Mouse (Mus musculus) limb, embryonic 15.5 days (tissue): ENCODE data around the gene Zbtb20. TPM values are rescaled to one million over a fixed set of nuclear protein-coding genes. Genes with fewer than 3 reads are reported as not detected.

Experiments used
- ATAC-seq: fragments of 200-750 bp; cut with Nextera tagmentation; 2 replicates; pipeline ENCODE4 v1.8.0; 2017; ENCODE audit warnings: low read depth, moderate TSS enrichment; ENCODE audit not compliant: insufficient number of reproducible peaks, low FRiP score, low TSS enrichment
- H3K27ac ChIP-seq: fragments of 300-500 bp; sonication (generic); 2 replicates; pipeline ENCODE4 v1.5.1; 2015; ENCODE audit warnings: moderate library complexity, mild to moderate bottlenecking, inconsistent platforms
- H3K27me3 ChIP-seq: fragments of 300-500 bp; sonication (generic); 2 replicates; pipeline ENCODE4 v1.6.1; 2015; ENCODE audit warnings: inconsistent platforms
- H3K36me3 ChIP-seq: fragments of 300-500 bp; sonication (generic); 2 replicates; pipeline ENCODE4 v1.6.1; 2015; ENCODE audit warnings: inconsistent platforms
- H3K4me1 ChIP-seq: fragments of 300-500 bp; sonication (generic); 2 replicates; pipeline ENCODE4 v1.6.1; 2015; ENCODE audit warnings: inconsistent platforms
- H3K4me2 ChIP-seq: fragments of 300-500 bp; sonication (generic); 2 replicates; pipeline ENCODE4 v1.6.1; 2015; ENCODE audit warnings: mild to moderate bottlenecking, inconsistent platforms
- H3K4me3 ChIP-seq: fragments of 300-500 bp; sonication (generic); 2 replicates; pipeline ENCODE4 v1.5.1; 2015; ENCODE audit warnings: mild to moderate bottlenecking, inconsistent platforms
- H3K9ac ChIP-seq: fragments of 300-500 bp; sonication (generic); 2 replicates; pipeline ENCODE4 v1.6.1; 2015; ENCODE audit warnings: inconsistent platforms
- H3K9me3 ChIP-seq: fragments of 300-500 bp; sonication (generic); 2 replicates; pipeline ENCODE4 v1.6.1; 2016; ENCODE audit warnings: inconsistent platforms
- WGBS: fragments of 180-500 bp; shearing (Covaris S2); methylation state at CpG from one replicate; pipeline ENCODE4 v1.1.7; 2015; 5-methylcytosine and 5-hydroxymethylcytosine counted together
- polyA plus RNA-seq: library from polyadenylated mRNA; unstranded; fragments of >200 nt; fragmentation: Nextera tagmentation; extraction: Ambion mirVana; gene quantifications from 2 replicates; pipeline ENCODE4 v1.2.1, GENCODE M21; 2015

Gene Zbtb20
- polyA plus RNA-seq, 1 experiment from 2014 or later, result 22.4 TPM

DNA sequence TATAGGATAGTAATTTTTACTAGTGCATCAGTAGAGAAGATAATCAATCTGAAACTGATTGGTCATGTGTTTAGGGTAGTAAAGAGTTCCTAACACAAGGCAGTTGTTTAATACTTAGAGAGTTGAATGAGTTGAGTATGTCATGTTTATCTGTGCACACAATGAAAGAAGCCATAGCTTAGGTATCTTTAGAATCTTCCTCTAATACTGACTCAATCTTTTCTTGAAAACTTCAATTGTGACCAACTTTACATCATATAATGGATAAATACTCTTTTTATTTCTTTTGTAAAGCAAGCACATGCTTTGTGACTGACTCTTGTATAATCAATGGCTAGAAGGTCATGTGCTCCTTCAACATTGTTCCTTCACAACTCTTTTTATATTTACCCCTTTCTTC, 524.4 kb downstream of the Zbtb20 start:
- Histone ChIP-seq H3K4me3 (no peak overlapping the region), H3K9ac (no peak overlapping the region), H3K9me3 (no peaks in the 10 kb centered on the region), H3K4me1 (no peaks in the 10 kb centered on the region), H3K27me3 (no peaks in the 10 kb centered on the region), H3K4me2 (no peak overlapping the region), H3K27ac (no peak overlapping the region), H3K36me3 (no peaks in the 10 kb centered on the region)
- ATAC-seq, result no peak

DNA sequence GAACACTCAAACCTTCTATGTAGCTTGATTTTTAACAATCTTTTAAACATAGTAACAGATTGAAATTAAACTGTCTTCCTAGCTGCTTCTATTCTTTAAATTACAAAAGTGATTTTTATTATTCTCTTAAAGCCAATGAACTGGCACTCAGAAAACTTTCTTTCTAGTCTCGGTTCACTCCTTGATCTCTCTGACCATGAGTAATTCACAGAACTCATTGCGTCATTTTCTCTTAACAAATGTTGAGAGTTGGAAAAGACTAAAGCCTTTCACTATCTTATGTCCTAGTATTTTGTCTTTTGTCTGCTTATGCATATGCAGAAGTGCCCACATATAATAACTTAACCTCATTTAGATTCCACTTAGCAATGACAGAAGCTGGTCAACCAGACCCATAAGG, 525.3 kb downstream of the Zbtb20 start:
- WGBS, result 73% methylated on average over 2 of the region's 2 CpGs
- H3K36me3 ChIP-seq, result no peaks in the 10 kb centered on the region

GRCm38 (mm10) chr16:43402888-43403287, 527.2 kb downstream of the Zbtb20 start:
- H3K27ac ChIP-seq, result no peak overlapping the region
- ATAC-seq, result no peak
- H3K4me3 ChIP-seq, result no peak overlapping the region
- H3K9ac ChIP-seq, result no peak overlapping the region
- H3K36me3 ChIP-seq, result no peaks in the 10 kb centered on the region
- H3K4me2 ChIP-seq, result no peak overlapping the region
- H3K27me3 ChIP-seq, result no peaks in the 10 kb centered on the region
- no peaks in the 10 kb centered on the region for H3K9me3 ChIP-seq
- peaks cover 5% of the 10 kb centered on the region; the same call in 1 of the 2 replicates for H3K4me1 ChIP-seq
- WGBS, result 57% methylated on average over 4 of the region's 4 CpGs

More for the DNA sequence above, 525.3 kb downstream of the Zbtb20 start:
- Histone ChIP-seq H3K9ac (no peak overlapping the region), H3K9me3 (no peaks in the 10 kb centered on the region), H3K27me3 (no peaks in the 10 kb centered on the region), H3K4me1 (no peaks in the 10 kb centered on the region), H3K4me2 (no peak overlapping the region), H3K27ac (no peak overlapping the region), H3K4me3 (no peak overlapping the region)
- ATAC-seq, result no peak

- ATAC-seq, result no peak
- WGBS, result 87% methylated on average over 3 of the region's 3 CpGs
- H3K9me3 ChIP-seq, result no peaks in the 10 kb centered on the region
- peaks cover 8% of the 10 kb centered on the region; the same call in 1 of the 2 replicates for H3K4me1 ChIP-seq
- no peaks in the 10 kb centered on the region for H3K36me3 ChIP-seq
- H3K4me2 ChIP-seq, result no peak overlapping the region
- H3K27ac ChIP-seq, result no peak overlapping the region
- no peaks in the 10 kb centered on the region for H3K27me3 ChIP-seq
- H3K9ac ChIP-seq, result no peak overlapping the region
- no peak overlapping the region for H3K4me3 ChIP-seq
Measured at GRCm38 (mm10) chr16:43405089-43405488, 529.4 kb downstream of the Zbtb20 start.

- H3K4me3 ChIP-seq, result no peak overlapping the region
- no peak overlapping the region for H3K9ac ChIP-seq
- peaks cover 8% of the 10 kb centered on the region; the same call in 1 of the 2 replicates for H3K4me1 ChIP-seq
- H3K36me3 ChIP-seq, result no peaks in the 10 kb centered on the region
- ATAC-seq, result no peak
- no peaks in the 10 kb centered on the region for H3K27me3 ChIP-seq
- no peak overlapping the region for H3K27ac ChIP-seq
- 73% methylated on average over 2 of the region's 2 CpGs for WGBS
- H3K4me2 ChIP-seq, result no peak overlapping the region
- H3K9me3 ChIP-seq, result no peaks in the 10 kb centered on the region
Measured at GRCm38 (mm10) chr16:43407594-43408142, 532.0 kb downstream of the Zbtb20 start.

DNA sequence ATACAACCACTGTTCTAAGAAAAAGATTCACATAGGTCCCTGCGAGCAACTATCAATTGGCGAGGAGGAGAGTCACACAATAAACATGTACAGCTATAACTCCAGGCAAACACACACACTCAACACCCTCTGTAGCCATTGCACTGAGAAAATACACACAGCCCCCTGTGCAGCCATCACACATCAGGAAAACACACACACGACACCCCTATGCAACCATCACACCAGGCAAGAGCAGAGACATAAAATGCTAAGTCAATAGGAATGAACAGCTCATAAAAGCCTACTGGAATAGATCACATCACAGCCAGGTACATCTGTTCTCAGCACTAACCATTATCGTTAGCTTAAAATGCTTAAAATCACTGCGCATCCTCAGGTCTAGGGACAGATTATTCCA, 532.9 kb downstream of the Zbtb20 start:
- ATAC-seq, result no peak
- WGBS, result 66% methylated on average over 5 of the region's 5 CpGs
- no peak overlapping the region for H3K27ac ChIP-seq

DNA sequence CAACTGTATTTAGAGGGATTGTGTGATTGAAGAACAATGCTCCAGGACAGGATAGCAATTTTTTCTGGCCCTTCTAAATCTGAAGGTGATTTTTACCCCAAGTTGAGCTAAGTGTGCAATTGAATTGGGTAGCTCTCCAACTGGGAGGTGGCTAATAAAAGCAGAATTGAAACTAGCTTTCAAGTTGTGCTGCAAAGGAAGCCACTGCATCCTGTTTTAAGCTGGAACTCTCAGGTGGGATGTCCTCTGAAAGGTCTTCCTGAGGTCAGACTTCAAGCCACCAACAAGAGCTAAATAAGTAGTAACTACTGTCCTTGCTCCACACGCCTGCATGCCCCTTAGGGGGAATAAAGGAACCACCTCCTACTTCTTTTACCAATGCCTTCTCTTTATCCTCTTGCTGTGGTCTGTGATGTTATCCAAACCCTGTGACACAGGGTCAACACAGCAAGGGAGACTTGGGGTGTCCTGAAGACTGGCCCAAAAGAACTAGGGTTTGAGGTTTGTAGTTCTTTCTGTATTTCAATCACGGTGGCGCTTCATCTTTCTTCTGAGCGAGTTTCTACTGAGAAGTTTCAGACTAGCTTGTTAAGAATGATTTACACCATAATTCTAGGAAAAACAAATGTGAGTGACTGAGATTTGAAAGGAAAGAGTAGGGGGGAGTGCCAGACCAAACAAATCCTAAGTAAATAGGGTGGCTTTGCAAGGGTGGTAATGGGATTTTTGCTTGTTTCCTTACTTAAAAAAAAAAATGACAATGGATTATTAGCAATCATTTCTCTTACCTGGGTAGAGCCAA, 533.6 kb downstream of the Zbtb20 start:
- 62% methylated on average over 4 of the region's 4 CpGs for WGBS
- Histone ChIP-seq H3K27ac (no peak overlapping the region), H3K4me1 (peaks cover 8% of the 10 kb centered on the region; the same call in 1 of the 2 replicates), H3K9ac (no peak overlapping the region), H3K27me3 (no peaks in the 10 kb centered on the region), H3K36me3 (no peaks in the 10 kb centered on the region), H3K4me3 (no peak overlapping the region), H3K4me2 (no peak overlapping the region), H3K9me3 (no peaks in the 10 kb centered on the region)
- no peak for ATAC-seq

More for the DNA sequence above, 532.9 kb downstream of the Zbtb20 start:
- no peaks in the 10 kb centered on the region for H3K36me3 ChIP-seq
- H3K9me3 ChIP-seq, result no peaks in the 10 kb centered on the region
- H3K27me3 ChIP-seq, result no peaks in the 10 kb centered on the region
- H3K4me1 ChIP-seq, result peaks cover 8% of the 10 kb centered on the region; the same call in 1 of the 2 replicates
- no peak overlapping the region for H3K4me2 ChIP-seq
- no peak overlapping the region for H3K9ac ChIP-seq
- no peak overlapping the region for H3K4me3 ChIP-seq

DNA sequence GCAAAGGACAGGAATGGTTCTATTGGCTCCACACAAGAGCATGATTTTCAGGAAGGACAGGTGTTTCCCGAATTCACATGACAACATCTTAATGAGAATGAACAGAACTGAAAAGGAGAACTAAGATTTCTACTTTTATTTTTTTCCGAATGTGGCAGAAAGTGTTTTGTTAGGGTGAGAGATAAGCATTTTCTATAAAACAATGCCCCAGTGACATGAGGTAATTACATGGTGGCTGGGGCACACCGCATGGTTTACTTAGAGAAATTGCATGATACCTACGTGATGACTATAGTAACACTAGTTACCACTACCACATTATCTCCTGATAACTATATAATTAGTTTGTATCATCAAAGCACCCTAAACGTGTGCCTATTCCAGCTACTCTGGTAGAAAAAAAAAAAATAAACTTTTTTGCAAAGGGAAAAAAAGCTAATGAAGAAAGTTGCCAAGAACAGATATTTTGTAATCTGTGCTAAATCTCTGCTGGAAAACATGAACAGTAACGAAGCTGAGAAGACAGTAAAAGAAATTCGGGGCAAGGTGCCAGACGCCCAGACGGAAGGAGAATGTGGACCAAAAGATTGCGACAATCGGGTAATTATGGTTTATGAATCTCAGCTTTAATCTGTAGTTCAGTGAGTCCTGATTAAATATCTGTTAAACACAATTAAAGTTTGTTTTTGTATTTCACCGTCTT, 534.4 kb downstream of the Zbtb20 start:
- H3K27ac ChIP-seq, result no peak overlapping the region
- no peaks in the 10 kb centered on the region for H3K36me3 ChIP-seq
- H3K9me3 ChIP-seq, result no peaks in the 10 kb centered on the region
- ATAC-seq, result no peak
- H3K4me1 ChIP-seq, result peaks cover 8% of the 10 kb centered on the region; the same call in 1 of the 2 replicates
- no peaks in the 10 kb centered on the region for H3K27me3 ChIP-seq
- no peak overlapping the region for H3K4me2 ChIP-seq
- no peak overlapping the region for H3K4me3 ChIP-seq
- 69% methylated on average over 12 of the region's 12 CpGs for WGBS
- no peak overlapping the region for H3K9ac ChIP-seq

GRCm38 (mm10) chr16:43410613-43410974, 534.9 kb downstream of the Zbtb20 start:
- Histone ChIP-seq H3K27me3 (no peaks in the 10 kb centered on the region), H3K27ac (no peak overlapping the region), H3K4me1 (peaks cover 8% of the 10 kb centered on the region; the same call in 1 of the 2 replicates), H3K36me3 (no peaks in the 10 kb centered on the region), H3K4me2 (no peak overlapping the region), H3K9ac (no peak overlapping the region), H3K9me3 (no peaks in the 10 kb centered on the region), H3K4me3 (no peak overlapping the region)
- no peak for ATAC-seq
- 80% methylated on average over 7 of the region's 7 CpGs for WGBS

- no peak overlapping the region for H3K4me2 ChIP-seq
- H3K4me3 ChIP-seq, result no peak overlapping the region
- H3K4me1 ChIP-seq, result no peaks in the 10 kb centered on the region
- no peaks in the 10 kb centered on the region for H3K36me3 ChIP-seq
- H3K9ac ChIP-seq, result no peak overlapping the region
- no peak overlapping the region for H3K27ac ChIP-seq
- no peaks in the 10 kb centered on the region for H3K9me3 ChIP-seq
- H3K27me3 ChIP-seq, result no peaks in the 10 kb centered on the region
- no peak for ATAC-seq
- WGBS, result 46% methylated on average over 4 of the region's 4 CpGs
Measured at GRCm38 (mm10) chr16:43415864-43416263, 540.2 kb downstream of the Zbtb20 start.

DNA sequence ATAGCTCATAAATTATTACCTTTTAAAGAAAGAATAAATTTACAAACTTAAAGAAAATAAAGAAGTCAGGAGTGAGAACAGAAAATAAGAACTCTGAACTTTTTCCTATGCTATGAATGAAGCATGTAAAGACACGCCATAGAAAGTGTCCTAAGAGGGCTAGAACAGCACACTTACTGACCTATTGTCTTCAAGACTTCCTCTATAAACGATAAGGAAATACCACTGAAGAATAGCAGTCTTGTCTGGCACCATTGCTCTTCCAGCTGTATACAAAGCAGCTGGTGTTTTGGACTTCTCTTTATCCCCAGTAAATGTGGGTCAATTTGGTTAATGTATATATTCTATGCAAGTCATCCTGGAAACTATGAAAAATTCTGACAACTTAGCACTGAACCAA, 544.2 kb downstream of the Zbtb20 start:
- 68% methylated on average over 2 of the region's 2 CpGs for WGBS
- Histone ChIP-seq H3K4me1 (no peaks in the 10 kb centered on the region), H3K27me3 (no peaks in the 10 kb centered on the region), H3K36me3 (no peaks in the 10 kb centered on the region), H3K9ac (no peak overlapping the region), H3K4me3 (no peak overlapping the region), H3K4me2 (no peak overlapping the region), H3K9me3 (no peaks in the 10 kb centered on the region), H3K27ac (no peak overlapping the region)
- ATAC-seq, result no peak

- no peaks in the 10 kb centered on the region for H3K4me1 ChIP-seq
- H3K9me3 ChIP-seq, result no peaks in the 10 kb centered on the region
- H3K4me2 ChIP-seq, result no peak overlapping the region
- 88% methylated on average over 2 of the region's 2 CpGs for WGBS
- no peak overlapping the region for H3K4me3 ChIP-seq
- H3K36me3 ChIP-seq, result no peaks in the 10 kb centered on the region
- ATAC-seq, result no peak
- H3K27me3 ChIP-seq, result no peaks in the 10 kb centered on the region
- H3K27ac ChIP-seq, result no peak overlapping the region
- no peak overlapping the region for H3K9ac ChIP-seq
Measured at GRCm38 (mm10) chr16:43428955-43429354, 553.3 kb downstream of the Zbtb20 start.
